Mouse (Mus musculus) CD4-positive, CD25-positive, alpha-beta regulatory T cell, adult 2 months (primary cell): ENCODE measurements around the gene Mast4.
"Not testable (repeated sequence)": the region's sequence is repeated elsewhere in the genome, so short reads cannot be mapped to it uniquely, and the experiment has no call there.

Experiments
- DNase-seq: peaks from one replicate; pipeline ENCODE4 v3.0.0-alpha.2; 2012; ENCODE audit warnings: low read depth, low spot score

The Mast4 gene

DNA sequence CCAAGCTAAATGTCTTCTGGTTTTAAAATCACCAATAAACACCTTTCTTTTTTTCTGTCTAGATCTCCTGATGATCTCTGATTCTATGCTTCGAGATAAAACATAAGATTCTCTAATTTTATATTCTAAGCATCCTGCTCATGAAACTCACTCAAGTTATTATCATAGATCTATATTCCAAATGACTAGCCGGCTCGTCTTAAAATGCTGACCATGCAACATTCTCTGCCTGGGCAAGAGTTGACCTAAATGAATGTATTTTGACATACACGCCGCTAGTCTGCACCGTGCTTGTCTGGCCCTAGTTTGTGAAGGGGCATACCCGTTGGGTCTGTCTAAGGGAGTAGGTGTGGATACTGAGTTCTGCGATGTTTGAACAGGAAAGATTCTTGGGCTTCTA, 579.2 kb downstream of the Mast4 start:
- DNase-seq = no peak

DNA sequence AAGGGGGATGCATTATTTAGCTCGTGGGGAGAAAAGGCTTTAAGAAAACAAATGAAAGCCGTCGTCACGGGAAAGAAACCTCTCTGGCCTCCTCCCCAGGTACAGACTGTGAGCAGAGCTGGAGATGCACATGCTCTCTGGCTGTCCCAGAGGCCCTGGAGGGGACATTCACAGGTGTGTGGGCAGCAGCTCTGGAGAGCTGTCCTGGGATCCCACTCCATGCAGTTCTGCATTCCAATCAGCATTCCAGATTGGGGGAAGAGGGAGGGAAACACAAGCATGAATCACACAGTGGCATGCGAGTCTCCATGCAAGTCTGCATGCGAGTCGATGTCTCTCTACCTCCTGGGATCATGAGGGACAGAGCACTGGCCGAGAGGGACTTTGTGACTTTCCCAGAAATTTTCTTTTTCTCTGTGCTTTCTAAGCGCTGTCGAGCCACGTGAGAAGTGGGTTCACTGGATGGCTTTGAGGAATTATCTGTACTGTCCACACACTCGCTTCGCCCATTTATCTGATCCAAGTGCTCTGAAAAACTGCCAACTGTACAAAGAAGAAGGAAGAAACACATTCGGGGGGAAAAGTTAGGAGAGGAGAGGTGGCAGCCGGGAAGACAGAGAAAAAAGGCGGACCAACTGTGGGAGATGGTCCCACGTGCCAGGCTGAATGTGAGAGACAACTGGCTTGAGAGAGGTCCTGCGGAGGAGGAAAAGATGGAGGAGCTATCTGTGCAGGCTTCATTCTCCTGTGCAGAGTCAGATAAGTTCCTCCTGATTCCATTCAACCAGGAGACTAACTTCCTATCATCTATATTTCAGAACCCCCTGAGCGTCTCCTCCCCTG, 580.4 kb downstream of the Mast4 start:
- no peak for DNase-seq

DNA sequence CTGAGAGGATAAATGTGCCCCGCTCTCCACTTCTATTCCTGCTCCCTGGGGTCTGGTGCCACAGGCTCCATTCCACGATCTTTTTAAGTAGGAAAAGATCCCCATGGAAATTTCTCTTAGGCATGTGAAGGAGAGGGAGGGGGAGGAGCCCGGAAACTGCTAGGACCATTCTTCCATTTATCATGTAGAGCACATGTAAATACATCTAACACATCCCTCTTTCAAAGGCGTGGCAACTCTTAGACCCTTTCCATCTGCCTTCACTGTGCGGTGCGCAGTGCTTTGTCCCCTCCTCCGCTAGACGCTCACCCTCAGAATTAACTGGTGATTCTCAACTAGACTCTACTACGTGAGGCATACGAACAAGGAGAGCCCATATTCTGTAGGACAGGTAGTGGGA, 584.4 kb downstream of the Mast4 start:
- no peak for DNase-seq

DNA sequence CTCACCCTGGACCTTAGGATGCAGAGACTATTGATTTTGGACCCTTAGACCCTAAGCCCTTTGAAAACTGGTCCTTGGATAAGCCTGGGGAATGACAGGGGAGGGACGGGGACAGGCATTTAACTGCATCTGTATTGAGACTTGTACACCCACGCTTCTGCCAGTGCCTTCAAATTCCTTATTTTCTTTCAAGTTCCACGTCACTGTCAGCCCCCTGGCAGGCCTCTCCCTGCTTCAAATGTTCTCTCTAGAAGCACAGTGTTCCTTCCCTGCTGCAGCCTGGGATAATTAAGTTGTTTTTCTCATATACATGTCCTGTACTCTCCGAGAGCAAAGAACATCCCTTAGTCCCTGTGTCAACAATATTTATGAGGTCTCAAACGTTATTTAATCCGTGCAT, 585.1 kb downstream of the Mast4 start:
- no peak for DNase-seq

DNA sequence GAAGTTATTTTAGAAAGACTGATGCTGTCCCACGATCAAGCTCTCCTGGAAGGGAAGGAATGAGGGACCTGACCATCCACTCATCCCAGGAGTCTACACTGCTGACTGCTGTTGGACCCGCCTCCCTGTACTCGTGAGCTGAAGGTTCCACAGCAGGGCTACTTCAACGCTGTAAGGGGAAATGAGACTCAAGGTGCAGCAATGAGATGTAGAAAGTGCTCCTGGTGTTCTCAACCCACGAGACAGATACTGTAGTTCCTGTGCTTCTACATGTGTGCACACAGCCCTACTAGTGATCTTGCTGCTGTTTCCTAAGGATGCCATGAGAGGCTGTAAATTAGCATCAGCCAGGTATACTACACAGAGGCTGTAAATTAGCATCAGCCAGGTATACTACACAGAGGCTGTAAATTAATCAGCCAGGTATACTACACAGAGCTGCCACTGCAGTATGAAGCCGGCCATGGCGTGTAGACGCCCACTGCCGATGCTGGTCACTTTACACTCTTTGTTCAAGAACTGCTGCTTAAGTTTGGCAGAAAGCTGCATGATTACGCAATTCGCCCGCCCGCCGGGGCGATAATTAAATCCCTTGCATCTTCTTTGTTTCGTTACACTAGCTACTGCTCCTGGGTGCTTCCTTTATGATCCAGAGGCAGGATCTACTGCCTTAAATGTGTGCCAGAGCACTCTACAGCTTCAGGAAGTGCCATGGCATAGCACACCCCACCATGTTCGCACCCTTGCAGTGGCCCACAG, 587.3 kb downstream of the Mast4 start:
- no peak for DNase-seq

DNA sequence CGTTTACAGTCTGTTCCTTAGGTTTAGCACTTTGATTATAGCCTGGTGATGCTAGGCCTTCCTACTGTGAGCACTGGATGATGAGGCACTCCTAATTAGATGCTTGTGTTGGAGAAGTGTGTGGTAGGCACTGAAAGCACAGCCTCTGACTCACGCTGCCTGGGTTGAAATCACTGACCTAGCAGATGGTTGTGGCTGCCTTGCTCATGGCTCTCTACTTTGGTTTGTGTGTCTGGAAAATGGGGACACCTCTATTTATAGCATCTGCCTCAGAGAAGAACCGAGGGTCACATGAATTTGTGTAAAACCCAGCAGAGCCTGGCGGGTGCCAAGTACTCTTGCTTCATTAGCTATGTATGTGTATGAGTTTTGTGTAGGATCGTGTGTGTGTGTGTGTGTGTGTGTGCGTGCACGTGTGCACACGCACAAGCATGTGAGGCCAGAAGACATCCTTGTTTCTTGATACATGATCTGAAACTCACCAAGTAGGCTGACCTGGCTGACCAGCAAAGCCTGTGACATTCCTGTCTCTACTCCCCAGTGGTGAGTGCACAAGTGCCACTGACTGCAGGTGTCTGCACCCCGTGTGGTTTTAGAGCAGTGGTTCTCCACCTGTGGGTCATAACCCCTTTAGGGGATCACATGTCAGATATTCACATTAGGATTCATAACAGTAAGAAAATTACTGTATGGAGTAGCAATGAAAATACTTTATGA, 588.5 kb downstream of the Mast4 start:
- DNase-seq = no peak

DNA sequence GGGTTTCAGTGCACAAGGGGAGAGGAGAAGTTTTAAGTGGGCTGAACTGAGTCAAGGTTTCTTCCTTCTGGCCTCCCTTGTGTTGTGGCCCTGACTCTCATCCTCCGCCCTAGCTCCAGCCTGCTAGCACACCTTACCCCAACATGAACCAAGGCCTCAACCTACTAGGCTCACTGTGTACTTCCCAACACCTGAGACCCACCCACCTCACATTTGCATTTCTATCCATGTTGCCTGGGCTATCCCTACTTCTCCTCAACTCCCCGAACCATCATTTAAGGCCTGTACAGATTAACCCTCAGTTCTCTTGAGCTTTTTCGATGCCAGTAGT, 589.1 kb downstream of the Mast4 start:
- DNase-seq = no peak

DNA sequence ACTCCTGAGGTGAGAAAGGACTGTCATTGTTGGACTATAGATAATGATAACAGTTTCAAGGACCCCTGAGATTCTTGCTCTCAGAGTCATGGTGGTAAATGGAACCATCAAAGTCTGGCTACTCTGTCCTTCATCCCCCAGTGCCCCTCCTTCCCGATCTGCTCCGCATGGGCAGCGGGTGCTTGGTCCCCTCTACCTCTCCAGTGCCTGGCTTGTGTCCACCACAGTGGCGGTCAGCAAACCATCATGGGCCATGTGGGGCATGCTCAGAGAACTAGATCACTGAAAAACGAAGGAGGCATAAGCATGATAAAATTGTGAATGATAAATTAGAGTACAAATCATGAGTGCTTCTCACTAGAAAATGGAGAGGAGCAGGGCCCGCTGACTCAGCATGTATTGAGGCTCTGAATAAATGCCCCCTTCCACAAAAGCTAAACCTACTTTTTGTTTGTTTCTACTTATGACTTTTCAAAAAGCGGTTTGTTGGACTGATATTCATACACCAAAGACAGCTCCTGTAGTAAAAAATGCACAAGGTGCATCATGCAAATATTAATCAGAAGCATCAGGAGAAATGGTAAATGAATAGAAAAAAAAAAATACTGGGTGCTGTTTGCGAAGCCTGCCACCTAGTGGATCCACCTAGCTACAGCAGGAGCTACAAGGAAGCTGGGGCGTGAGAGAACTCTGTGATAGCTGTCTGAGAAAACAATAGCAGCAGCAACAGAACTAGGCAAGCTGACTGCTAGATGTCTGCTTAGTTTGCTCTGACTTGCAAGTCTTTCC, 589.6 kb downstream of the Mast4 start:
- peak; percentile 68 for DNase-seq

DNA sequence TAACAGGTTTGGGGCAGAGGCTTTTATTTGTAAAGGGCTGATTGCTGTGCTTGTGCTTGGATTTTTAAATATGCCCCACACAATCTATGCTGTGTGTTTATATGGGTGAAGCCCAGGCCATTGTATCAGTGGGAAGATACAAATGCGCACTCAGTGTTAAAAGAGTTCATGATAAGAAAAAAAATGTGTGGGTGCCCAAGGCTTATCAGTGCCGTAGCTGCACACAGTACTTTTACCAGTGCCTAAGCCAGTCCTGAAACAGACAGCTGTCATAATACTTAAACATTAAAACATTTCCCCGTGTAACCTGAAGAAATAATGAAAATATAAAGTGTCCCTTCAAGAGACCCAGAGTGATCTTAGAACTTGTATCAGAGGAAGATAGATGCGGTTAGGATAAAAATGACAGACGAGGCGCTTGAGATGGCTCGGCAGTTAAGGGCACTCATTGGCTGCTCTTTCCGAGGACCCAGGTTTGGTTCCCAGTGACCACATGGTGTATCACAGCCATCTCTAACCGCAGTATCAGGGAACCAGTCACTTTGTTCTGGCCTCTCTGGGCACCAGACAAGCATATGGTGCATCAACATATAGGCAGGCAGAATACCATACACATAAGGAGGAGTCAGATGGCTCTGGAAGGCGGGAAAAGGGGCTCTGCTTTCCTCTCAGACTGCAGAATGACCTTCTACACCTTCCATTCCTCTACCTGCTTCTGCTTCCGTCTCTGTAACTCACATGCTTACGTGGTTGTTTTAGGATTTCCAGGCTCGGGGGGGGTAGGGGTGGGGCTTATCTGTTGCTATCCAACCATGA, 594.4 kb downstream of the Mast4 start:
- no peak for DNase-seq

DNA sequence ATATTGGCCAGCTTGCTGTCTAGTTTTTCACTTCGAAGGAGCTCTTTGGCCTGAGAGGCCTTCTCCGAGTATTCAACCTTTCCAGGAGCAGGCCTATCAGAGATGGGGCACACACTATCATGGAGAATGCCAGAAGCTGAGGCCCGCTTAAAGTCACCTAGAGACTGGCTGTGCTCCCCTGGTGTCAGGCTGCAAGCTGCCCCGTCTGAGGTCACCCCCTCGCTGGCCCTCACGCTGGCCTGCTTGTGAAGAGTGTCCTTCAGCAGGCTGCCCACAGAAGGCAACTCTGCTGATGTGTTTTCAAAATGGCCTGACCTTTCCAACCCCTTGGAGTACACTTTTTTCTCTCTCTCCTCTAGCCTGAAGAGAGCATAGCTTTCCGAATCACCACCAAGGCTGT, 596.5 kb downstream of the Mast4 start:
- DNase-seq = no peak

DNA sequence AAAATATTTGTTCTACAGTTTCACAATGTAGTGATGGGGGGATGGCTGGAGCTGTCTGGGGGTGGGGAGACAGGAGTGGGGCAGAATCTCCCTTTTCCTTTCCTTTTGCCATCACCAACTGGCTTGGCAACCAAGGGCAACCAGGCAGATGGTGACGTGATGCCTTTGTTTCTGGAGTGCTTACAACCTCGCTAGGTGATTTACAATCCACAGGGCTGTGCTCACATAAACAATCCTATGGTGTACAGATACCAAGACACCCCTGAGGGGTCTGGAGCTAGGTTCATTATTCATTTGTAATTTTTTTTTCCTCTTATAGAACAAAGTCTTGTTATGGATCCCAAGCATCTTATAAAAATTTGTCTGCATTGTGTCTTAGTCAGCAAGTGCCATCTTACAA, 601.2 kb downstream of the Mast4 start:
- no peak for DNase-seq

DNA sequence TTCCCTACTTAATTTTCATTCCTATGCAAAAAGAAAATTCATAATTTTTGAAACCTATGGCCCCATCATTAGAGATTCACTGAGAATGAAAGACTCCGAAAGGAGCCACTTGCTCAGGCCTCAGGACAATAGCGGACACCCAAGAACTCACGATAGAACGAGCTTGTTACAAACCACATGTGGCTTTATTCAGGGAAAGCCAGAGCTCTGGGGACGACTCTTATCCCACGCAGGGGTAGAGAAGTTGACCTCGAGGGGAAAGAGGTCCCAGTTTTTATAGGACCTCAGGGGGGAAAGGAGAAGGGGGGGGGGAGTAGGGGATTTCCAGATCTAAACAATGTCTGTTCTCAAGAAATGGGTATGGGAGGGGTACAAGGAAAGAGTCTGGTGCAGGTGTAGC, 605.3 kb downstream of the Mast4 start:
- not testable (repeated sequence) for DNase-seq

DNA sequence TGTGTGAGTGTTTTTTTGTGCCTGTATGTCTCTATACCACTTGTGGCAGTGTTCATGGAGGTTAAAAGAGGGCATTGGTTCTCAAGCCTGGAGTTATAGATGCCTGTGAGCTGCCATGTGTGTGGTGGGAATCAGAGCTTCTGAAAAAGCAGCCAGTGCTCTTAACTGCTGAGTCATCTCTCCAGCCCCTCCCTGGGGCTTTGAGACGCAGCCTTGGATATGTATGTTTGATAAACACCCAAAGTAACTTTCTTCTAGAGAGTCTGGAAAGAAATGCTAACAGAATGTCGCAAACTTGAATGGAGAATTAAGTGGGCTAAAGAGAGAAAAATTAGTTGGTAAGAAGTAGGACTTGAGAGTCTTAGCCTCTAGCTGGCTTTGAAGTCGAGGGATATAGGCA, 606.3 kb downstream of the Mast4 start:
- DNase-seq = no peak

DNA sequence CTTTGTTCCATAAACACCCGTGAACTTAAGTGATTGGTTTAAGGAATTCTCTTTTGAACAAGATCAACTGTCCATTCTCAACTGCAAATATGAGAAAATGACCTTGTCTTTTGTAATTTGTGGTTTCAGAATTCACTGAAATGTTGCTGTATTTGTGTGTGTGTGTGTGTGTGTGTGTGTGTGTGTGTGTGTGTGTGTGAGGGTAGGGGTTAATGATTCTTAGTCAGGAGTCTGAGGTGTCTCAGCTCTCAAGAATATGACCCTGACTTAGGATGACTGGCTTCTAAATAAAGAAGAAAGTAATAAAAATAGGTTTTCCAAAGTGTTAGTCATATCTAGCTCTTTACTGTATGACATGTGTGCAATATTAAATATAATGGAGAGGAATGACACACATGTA, 607.4 kb downstream of the Mast4 start:
- no peak for DNase-seq

DNA sequence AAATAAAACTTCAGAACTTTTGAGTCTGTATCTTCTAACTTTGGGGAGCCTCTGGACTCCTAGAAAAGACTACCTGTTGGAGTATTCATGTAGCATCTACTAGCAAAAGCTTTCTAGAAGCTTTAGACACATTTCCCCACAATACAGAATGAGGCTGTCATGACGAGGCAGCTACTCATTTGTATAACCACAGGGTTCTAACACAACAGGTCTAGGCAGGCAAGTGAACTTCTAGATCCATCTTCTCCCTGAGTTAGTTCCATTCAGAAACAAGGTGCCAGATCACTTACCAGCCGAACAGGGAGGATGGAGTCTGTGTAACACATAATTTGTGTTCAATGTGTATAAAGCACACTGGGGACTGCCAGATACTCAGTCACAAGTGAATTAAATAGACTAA, 608.4 kb downstream of the Mast4 start:
- no peak for DNase-seq

DNA sequence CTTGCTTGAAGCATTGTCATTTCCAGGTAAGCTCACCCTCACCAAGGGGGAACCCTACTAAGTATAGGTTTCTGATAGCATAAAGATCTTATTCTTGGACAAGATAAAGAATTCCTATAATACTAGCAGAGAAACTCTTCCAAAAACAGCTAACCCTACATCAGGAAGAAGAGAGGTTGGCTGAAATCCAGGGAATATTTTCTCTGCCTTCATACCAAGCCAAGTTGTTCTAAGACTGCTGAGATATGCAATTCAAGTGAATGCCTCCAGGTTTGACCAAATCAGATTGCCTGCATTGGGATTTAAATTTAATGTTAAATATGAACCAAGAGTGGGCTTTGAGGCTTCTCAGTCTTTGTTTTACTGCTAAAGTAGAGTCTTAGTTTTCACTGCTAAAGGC, 608.9 kb downstream of the Mast4 start:
- DNase-seq = no peak

DNA sequence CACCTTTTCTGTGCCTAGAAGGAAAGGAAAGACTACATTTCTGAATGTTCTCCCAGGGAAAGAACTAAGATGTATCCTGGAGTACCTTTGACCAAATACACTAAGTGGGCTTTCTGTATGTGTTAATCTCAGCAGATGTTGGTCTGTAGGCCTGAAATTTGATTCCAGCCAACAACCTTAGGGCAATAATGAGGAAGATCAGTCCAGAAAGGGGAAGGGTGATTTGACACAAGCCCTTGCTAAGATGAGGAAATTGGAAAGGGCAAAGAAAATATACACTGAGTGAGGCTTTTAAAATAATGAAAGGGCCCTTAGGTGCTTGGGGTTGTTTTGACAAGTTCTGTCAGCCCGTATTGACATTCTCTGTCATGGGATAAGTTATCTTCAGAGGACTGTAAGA, 617.3 kb downstream of the Mast4 start:
- no peak for DNase-seq

DNA sequence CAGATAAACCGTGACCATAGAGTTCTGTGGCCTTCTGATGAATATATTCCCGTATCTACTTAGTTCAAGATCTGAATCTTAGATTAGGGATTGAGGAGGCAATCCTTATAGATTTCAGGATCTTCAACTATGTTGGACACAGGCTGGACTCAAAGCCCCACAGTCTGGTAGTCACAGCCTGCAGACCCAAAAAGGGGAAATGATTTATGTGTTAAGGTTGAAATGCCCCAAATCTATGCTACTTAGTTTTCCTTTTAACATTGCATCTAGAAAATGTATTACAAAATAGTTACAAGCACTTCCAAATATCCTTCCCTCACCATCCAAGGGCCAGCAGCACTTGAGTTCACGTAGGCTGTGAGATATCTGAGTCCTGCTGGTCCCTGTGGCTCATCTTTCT, 633.6 kb downstream of the Mast4 start:
- DNase-seq = no peak

DNA sequence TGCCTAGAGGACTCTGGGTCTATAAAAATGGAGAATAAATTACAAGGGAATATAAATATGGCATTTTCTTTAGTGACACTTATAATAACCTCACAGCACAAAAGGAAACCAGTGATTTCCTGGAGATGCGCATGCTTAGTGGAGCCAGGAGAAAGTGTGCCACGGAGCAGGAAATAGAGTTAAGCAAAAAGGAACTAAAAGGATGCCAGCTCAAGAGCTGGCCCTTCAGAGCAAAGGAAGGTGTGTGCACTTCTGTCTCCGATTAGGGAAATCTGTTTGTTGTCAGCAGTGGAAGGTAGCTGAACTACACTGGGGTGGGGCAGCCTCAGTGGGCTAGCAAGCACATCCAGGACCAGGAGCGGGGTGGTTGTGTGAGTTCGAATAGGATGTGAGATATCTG, 634.1 kb downstream of the Mast4 start:
- DNase-seq = no peak

DNA sequence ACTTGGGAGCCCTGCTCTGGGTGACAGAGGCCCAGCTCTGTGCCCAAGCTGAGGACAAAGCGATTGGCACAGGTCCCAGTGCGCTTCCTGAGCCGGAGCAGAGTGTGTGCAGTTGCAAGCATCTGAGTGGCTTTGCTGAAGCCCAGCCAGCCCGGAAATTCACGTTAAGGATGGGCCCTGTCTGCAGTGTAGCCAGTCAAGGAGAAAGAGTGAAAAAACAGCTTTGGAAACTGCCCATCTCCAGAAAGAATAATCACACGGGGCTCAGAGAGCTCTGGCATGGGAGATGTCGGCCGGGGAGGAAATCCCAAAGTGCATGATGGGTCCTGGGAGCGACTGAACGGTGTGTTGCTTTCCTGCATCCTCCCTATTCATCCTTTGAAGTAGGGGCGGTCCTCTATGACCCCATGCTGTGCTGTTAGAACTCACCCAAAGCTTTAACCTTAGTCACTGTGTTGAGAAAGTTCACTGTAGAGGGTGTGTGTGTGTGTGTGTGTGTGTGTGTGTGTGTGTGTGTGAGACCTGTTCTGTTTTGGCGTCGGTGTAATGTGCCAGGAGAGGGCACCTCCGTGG, 635.5 kb downstream of the Mast4 start:
- DNase-seq = no peak

DNA sequence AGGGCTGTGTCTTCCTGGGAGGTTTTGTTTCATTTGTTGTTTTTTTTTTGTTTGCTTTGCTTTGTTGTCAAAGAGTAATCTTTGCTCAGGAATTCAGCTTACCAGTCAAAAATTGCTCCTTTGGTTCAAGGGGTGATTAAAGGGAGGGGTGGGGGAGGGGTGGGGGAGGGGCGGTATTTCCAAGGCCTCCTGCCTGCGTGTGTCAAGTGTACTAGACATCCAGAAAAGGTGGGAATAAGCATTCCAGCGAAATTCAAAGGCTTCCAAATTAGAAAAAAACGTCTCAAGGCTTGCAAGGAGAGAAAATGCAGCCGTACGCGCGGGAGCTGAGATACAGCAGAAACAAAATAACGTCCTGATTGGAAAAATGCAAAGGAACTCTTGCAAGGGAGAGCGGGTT, 636.0 kb downstream of the Mast4 start:
- DNase-seq = no peak
